Mouse (Mus musculus): Measurements from ENCODE around the gene Gc. TPM values are rescaled to one million over a fixed set of nuclear protein-coding genes. Genes with fewer than 3 reads are reported as not detected.
A peak's percentile ranks its signal among the peaks of the same experiment; 100 is the strongest.

The Gc gene
- polyA plus RNA-seq, 1 experiment from 2014 or later = not detected

DNA sequence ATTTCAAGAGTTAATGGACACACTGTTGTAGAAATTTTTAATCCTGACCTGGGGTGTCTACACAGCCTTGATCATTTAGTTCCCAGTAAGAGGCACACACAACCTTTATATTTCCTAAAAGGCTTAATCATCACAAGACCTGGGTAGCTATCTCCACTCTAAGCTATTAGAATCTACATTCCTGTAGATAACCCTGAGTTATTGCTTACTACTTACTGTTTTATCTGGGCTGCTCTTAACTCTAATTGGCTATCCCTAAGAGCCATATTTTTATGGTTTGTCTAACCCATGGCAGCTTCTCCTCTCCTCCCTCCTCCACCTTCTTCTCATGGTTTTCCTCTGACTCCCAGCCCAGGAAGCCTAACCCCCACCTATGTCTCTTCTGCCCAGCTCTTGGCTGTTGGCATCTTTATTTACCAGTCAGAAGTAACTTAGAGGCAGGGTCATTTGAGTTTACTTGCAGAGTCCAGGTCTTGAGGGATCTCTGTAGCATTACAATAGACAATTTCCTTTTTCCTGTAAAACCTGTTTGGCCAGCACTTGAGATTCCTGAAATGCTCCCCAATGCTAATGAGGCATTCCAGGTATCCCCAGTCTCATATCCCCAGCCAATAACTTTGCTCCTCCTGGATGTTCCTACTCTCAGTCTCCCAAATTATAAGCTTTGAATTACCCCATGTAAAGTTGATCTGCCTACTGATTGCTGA is 50.2 kb downstream of the Gc start:
- Histone ChIP-seq H3K9me3 (ENCODE audit: low read depth, low read length) (no peaks in the 10 kb centered on the region), H3K36me3 (ENCODE audit: insufficient read depth) (no peaks in the 10 kb centered on the region), H3K27ac (ENCODE audit: low read depth) (no peak overlapping the region), H3K27me3 (ENCODE audit: insufficient read depth, low read length) (no peaks in the 10 kb centered on the region), H3K9ac (no peak overlapping the region), H3K4me2 (no peak overlapping the region), H3K4me1 (ENCODE audit: insufficient read depth) (no peaks in the 10 kb centered on the region), H3K4me3 (ENCODE audit: low read depth, low read length) (no peak overlapping the region)
- TF ChIP-seq CTCF (IDR thresholded peaks at IDR 0.05; ENCODE audit: low read depth) = no peak
- DNase-seq (peak; percentile 62), ATAC-seq (ENCODE audit: insufficient read depth) (peak; percentile 56; the same call in 1 of the 2 replicates)

DNA sequence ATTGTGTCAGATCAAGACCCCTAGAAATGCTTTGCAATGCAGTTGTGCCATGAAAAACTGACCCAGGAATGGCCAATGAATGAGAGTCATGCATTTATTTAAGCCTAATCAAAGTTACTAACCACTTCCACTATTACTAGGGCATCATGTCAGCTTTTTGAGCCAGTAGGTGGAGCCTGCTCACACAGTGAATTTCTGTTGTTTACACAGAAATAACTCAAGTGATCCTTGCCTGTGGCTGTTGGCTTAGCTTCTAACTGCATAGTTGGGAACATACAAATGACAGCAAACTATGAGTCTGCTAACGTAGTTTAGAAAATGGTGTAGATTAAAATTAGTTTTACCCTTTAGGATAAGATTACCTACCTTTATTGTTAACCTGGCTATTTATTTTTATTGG is 52.6 kb downstream of the Gc start:
- ATAC-seq (ENCODE audit: insufficient read depth) = peak; percentile 79; the same call in 1 of the 2 replicates
- H3K4me1 ChIP-seq (ENCODE audit: insufficient read depth) = no peaks in the 10 kb centered on the region
- DNase-seq = peak; percentile 69
- H3K4me3 ChIP-seq (ENCODE audit: low read depth, low read length) = no peak overlapping the region
- no peak overlapping the region for H3K4me2 ChIP-seq
- H3K9me3 ChIP-seq (ENCODE audit: low read depth, low read length) = no peaks in the 10 kb centered on the region
- WGBS = 23% methylated on average over 1 of the region's 1 CpGs
- TF ChIP-seq CTCF (IDR thresholded peaks at IDR 0.05; ENCODE audit: low read depth) = peak; percentile 57
- H3K27me3 ChIP-seq (ENCODE audit: insufficient read depth, low read length) = no peaks in the 10 kb centered on the region
- H3K27ac ChIP-seq (ENCODE audit: low read depth) = no peak overlapping the region
- no peaks in the 10 kb centered on the region for H3K36me3 ChIP-seq (ENCODE audit: insufficient read depth)
- no peak overlapping the region for H3K9ac ChIP-seq

DNA sequence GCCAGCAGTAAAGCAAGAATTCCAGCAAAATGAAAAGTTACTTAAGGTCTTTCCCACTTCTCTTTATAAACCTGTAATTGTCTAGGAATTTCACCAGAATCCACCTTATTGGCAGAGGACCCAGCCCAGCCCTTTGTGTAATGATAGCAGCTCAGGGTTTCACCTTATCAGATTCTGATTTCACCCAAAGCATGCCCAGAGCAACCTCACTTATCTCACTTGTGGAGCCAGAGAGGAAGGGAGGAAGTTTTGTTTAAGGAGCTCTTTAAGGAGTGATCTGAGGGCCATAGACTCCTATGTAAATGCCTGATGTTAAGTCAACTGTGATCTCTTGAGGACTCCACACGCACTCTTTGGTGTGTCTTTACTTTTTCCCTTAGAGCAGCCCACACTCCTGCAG is 67.3 kb downstream of the Gc start:
- H3K4me3 ChIP-seq (ENCODE audit: low read depth, low read length) = no peak overlapping the region
- 63% methylated on average over 1 of the region's 1 CpGs for WGBS
- H3K4me2 ChIP-seq = no peak overlapping the region
- H3K36me3 ChIP-seq (ENCODE audit: insufficient read depth) = no peaks in the 10 kb centered on the region
- no peak overlapping the region for H3K9ac ChIP-seq
- H3K9me3 ChIP-seq (ENCODE audit: low read depth, low read length) = no peaks in the 10 kb centered on the region
- no peaks in the 10 kb centered on the region for H3K27me3 ChIP-seq (ENCODE audit: insufficient read depth, low read length)
- peak; percentile 19 for DNase-seq
- no peak for TF ChIP-seq CTCF (IDR thresholded peaks at IDR 0.05; ENCODE audit: low read depth)
- ATAC-seq (ENCODE audit: insufficient read depth) = peak; percentile 53; the same call in 1 of the 2 replicates
- no peak overlapping the region for H3K27ac ChIP-seq (ENCODE audit: low read depth)
- H3K4me1 ChIP-seq (ENCODE audit: insufficient read depth) = no peaks in the 10 kb centered on the region

DNA sequence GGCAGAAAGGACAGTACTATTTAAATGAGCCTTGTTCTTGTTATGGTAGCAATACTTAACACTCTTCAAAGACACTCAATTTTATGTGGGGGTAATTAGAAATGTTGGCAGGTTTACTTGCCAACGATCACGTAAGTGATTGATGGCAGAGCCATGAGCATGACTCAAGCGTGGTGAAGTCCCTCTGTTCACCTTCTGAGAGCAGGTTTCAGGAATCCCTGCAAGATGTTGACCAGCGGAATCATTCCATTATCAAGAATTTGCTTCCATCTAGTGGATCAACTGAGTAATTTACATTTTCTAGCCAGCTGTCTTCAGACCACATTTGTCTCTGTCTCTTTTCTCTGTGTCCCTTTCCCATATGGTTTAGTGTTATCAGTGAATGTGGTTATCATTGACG is 73.5 kb downstream of the Gc start:
- no peaks in the 10 kb centered on the region for H3K27me3 ChIP-seq (ENCODE audit: insufficient read depth, low read length)
- no peak overlapping the region for H3K9ac ChIP-seq
- no peaks in the 10 kb centered on the region for H3K9me3 ChIP-seq (ENCODE audit: low read depth, low read length)
- no peaks in the 10 kb centered on the region for H3K36me3 ChIP-seq (ENCODE audit: insufficient read depth)
- 19% methylated on average over 5 of the region's 5 CpGs for WGBS
- no peak overlapping the region for H3K4me2 ChIP-seq
- H3K4me1 ChIP-seq (ENCODE audit: insufficient read depth) = no peaks in the 10 kb centered on the region
- no peak overlapping the region for H3K27ac ChIP-seq (ENCODE audit: low read depth)
- DNase-seq (peak; percentile 72), ATAC-seq (ENCODE audit: insufficient read depth) (peak; percentile 70)
- H3K4me3 ChIP-seq (ENCODE audit: low read depth, low read length) = no peak overlapping the region
- TF ChIP-seq CTCF (IDR thresholded peaks at IDR 0.05; ENCODE audit: low read depth) = peak; percentile 67

DNA sequence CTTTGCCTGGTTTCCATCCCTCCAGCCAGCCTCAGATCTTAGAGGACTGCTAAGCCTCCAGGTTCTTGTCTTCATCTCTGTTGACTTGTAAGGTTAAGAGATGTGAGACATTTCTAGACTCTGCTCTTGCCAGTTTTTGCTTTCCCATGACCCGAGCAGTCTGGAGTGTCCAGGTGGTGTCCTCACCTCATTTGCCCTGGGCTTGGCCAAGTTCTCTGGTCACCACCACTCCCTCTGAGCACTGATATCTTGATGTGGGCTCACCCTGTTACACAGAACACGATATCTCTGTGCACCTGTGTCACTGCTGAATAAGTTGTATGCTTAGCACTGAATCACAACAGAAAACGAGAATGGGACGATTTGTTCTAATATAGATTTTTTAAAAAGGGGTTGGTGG is 76.4 kb downstream of the Gc start:
- DNase-seq (no peak), ATAC-seq (ENCODE audit: insufficient read depth) (no peak)
- no peak overlapping the region for H3K4me3 ChIP-seq (ENCODE audit: low read depth, low read length)
- no peak overlapping the region for H3K9ac ChIP-seq
- no peak overlapping the region for H3K27ac ChIP-seq (ENCODE audit: low read depth)
- 76% methylated on average over 4 of the region's 4 CpGs for WGBS
- no peak for TF ChIP-seq CTCF (IDR thresholded peaks at IDR 0.05; ENCODE audit: low read depth)
- H3K27me3 ChIP-seq (ENCODE audit: insufficient read depth, low read length) = no peaks in the 10 kb centered on the region
- no peaks in the 10 kb centered on the region for H3K36me3 ChIP-seq (ENCODE audit: insufficient read depth)
- no peaks in the 10 kb centered on the region for H3K9me3 ChIP-seq (ENCODE audit: low read depth, low read length)
- H3K4me1 ChIP-seq (ENCODE audit: insufficient read depth) = no peaks in the 10 kb centered on the region
- no peak overlapping the region for H3K4me2 ChIP-seq

DNA sequence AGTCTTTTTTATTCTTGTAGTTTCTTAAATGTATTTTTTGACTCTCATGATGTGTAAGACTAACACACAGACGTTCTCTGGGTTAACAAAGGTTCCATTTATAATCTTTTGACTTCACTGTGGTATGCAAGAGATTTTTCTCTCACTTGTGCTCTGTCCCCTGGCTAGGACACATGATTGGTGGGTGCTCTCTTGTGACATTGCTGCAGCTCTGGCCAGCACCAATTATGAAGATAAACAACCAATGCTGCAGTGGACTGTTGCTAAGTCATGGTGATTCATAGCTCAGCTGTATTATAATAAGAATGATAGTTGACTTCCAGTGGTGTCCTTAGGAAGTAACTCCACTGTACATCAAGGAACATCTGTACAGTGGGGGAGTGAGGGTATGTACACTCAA is 87.6 kb downstream of the Gc start:
- Histone ChIP-seq H3K4me2 (no peak overlapping the region), H3K9ac (no peak overlapping the region), H3K4me3 (ENCODE audit: low read depth, low read length) (no peak overlapping the region), H3K27me3 (ENCODE audit: insufficient read depth, low read length) (no peaks in the 10 kb centered on the region), H3K4me1 (ENCODE audit: insufficient read depth) (no peaks in the 10 kb centered on the region), H3K27ac (ENCODE audit: low read depth) (no peak overlapping the region), H3K9me3 (ENCODE audit: low read depth, low read length) (no peaks in the 10 kb centered on the region), H3K36me3 (ENCODE audit: insufficient read depth) (no peaks in the 10 kb centered on the region)
- DNase-seq (no peak), ATAC-seq (ENCODE audit: insufficient read depth) (peak; percentile 31; the same call in 1 of the 2 replicates)
- no peak for TF ChIP-seq CTCF (IDR thresholded peaks at IDR 0.05; ENCODE audit: low read depth)
- 6% methylated on average over 1 of the region's 1 CpGs for WGBS

DNA sequence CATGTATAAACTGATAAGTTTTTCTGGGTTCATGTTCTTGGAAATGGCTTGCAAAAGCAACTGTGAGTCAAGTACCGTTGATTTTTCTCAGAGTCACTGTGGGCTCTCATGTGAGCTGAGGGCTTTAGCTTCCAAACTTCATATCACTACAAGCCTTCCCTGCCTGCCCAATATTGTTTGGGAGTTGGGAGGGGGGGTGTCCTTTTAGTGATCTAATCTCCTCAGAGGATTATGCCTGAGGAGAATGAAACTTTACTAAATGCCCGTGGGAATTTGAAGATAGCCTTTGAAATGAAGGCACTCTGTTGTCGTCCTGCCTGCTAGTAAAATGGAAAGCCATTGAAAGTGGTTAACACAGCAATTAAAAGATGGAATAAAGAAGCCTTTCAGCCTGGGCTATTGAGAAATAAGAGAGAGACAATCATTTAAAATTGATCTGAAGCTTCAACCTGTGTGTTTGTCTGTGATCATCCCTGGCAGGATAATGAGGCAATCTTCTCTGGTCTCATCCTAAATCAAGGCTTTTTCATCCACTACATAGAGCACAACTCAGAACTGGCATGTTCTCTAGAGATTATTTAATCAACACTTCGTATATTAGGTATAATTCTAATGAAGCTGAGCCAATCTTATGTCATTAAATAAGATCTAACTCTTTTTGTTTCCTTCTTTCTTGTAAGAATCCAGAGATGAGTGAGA is 89.5 kb downstream of the Gc start:
- no peak for TF ChIP-seq CTCF (IDR thresholded peaks at IDR 0.05; ENCODE audit: low read depth)
- Histone ChIP-seq H3K27ac (ENCODE audit: low read depth) (no peak overlapping the region), H3K36me3 (ENCODE audit: insufficient read depth) (no peaks in the 10 kb centered on the region), H3K4me2 (no peak overlapping the region), H3K4me1 (ENCODE audit: insufficient read depth) (no peaks in the 10 kb centered on the region), H3K9me3 (ENCODE audit: low read depth, low read length) (no peaks in the 10 kb centered on the region), H3K9ac (no peak overlapping the region), H3K4me3 (ENCODE audit: low read depth, low read length) (no peak overlapping the region), H3K27me3 (ENCODE audit: insufficient read depth, low read length) (no peaks in the 10 kb centered on the region)
- ATAC-seq (ENCODE audit: insufficient read depth) = no peak
- 64% methylated on average over 4 of the region's 4 CpGs for WGBS
- DNase-seq = no peak

Other genes starting within 250 kb of the Gc start
- gene Npffr2, start 69.5 kb upstream of the Gc start, polyA plus RNA-seq (2014; fragmentation: Nextera tagmentation; extraction: Ambion mirVana) = 0.11 TPM in 1 of 2 replicates, not detected in the other

Data from lung, embryonic 14.5 days (tissue).